Mouse (Mus musculus) hindlimb bud, embryonic 11.5 days (tissue): Measurements from ENCODE around the gene Tomm7.
"Not testable (repeated sequence)": the region's sequence is repeated elsewhere in the genome, so short reads cannot be mapped to it uniquely, and the experiment has no call there.

Experiments
- DNase-seq: peaks from one replicate; pipeline ENCODE4 v3.0.0-alpha.2; 2012; ENCODE audit warnings: low read depth, low spot score; ENCODE audit errors: extremely low spot score

The Tomm7 gene

DNA sequence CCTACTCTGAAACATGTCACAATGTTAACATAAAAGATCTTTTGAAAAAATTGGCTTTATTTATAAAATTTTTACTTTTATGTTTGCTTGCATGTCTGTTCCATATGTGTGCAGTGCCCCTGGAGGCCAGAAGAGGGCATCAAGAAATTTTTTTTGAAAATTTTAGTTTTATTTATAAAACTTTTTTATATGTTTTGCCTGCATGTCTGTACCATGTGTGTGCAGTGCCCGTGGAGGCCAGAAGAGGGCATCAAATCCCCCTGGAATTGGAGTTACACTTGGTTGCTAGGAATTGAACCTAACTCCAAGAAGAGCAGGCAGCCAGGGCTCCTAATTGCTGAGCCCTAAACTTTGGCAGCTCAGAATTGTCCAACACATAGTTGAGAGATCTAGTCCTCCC, 9.0 kb upstream of the Tomm7 start:
- not testable (repeated sequence) for DNase-seq

DNA sequence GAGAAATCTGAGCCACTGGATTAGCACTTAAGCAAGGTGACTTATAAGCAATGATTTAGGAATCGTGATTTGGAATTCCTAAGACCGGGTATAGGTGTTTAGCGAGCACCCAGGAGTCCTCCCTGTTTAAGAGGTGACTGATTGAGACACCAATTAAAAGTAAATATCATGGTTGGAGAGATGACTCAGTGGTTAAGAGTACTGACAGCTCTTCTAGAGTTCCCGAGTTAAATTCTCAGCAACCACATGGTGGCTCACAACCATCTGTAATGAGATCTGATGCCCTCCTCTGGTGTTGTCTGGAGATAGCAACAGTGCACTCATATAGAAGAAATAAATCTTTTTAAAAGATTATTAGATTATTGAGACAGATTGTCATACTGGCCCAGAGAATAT, 7.2 kb upstream of the Tomm7 start:
- DNase-seq, result not testable (repeated sequence)

GRCm38 (mm10) chr5:23850345-23851159, 6.6 kb upstream of the Tomm7 start:
- DNase-seq, result peak; percentile 61

- DNase-seq, result no peak
These were observed 1.2 kb upstream of the Tomm7 start for GRCm38 (mm10) chr5:23845141-23845540.

GRCm38 (mm10) chr5:23844531-23844841, 525 bp upstream of the Tomm7 start:
- DNase-seq, result no peak

- no peak for DNase-seq
These were observed 5.8 kb downstream of the Tomm7 start for GRCm38 (mm10) chr5:23838158-23838557.

- DNase-seq, result not testable (repeated sequence)
These were observed 8.3 kb downstream of the Tomm7 start for GRCm38 (mm10) chr5:23835691-23836090.

DNA sequence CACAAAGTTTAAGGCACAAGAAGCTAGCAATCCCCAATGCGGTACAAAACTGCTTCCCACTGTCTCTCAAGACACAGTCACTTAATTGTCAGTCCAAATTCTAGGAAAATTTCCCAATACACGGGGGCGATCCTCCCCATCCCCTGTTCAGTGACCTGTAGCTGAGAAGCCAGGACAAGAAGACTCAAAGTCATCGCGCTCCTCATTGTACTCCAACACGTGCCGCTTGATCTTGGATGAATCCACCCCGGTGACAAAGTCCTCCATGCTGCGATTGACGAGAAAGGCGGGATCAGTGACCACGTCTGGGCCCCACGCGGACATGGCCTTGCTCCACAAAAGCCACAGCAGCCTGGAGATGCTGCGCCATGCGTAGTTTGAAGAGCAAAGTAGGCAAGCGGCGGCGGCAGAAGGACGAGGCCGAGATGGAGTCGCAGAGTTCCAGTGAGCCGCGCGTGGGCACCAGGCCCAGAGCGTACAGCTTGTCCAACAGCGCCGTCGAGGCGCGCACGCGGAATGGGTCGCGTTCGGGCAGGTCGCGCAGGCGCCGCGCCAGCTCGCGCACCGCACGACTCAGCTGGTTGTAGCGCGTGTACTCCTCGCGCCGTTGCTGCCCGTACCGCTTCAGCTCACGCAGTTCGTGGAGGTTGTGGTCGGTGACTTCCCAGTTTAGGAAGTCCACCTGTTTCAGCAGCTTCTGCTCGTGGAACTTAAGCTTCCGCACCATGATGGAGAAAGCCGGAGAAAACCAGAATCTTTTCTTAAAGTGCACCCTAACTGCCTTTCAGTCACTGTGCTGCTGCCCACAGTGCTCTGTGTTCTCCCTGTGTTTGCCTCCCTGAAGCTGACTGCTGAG, 12.8 kb downstream of the Tomm7 start:
- DNase-seq, result no peak

- no peak for DNase-seq
These were observed 17.5 kb downstream of the Tomm7 start for GRCm38 (mm10) chr5:23826321-23827004.

DNA sequence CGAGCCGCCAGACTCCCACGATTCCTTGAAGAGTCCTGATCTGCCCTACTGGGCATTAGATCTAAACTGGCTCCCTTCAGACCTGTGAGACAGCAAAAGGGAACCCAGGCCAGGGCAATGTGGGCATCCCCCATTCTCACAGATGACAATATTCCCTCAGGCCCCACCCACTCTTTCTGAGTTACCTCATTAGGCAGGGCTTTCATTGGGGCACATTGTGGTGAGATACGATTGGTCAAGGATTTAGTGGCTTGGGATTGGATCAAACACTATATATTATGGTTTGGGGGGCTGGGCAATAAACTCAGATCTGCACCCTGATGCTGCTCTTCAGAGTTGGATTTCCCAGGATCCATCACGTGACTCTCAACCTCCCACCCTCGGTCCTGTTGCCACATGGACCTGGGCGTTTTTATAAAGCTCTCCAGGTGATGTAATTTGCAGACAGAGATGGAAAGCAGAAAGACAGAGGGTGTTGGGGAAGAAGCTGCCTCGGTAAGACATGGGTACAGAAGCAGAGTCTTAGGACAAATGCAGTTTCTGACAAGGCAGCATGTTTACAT, 19.7 kb downstream of the Tomm7 start:
- DNase-seq, result no peak

- DNase-seq, result no peak
These were observed 21.7 kb downstream of the Tomm7 start for GRCm38 (mm10) chr5:23822306-23822705.

DNA sequence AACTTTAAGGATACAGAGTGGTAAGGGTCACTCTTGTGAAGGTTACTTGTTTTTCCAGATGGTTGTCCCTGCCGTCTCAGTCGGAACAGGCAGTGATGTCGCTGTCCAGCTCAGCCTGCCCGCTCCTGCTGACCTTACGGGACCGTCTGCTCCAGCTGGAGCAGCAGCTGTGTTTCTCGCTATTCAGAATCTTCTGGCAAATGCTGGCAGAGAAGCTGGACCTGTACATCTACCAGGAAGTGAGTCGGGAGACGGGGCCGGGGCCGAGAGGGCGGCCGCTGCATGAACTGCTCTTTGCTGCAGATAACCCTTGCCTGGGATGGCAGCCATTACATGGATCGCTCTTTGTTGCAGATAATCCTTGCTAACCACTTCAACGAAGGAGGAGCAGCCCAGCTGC, 27.3 kb downstream of the Tomm7 start:
- no peak for DNase-seq

- DNase-seq, result no peak
These were observed 29.1 kb downstream of the Tomm7 start for GRCm38 (mm10) chr5:23814841-23815240.

GRCm38 (mm10) chr5:23792726-23793125, 51.2 kb downstream of the Tomm7 start:
- no peak for DNase-seq

DNA sequence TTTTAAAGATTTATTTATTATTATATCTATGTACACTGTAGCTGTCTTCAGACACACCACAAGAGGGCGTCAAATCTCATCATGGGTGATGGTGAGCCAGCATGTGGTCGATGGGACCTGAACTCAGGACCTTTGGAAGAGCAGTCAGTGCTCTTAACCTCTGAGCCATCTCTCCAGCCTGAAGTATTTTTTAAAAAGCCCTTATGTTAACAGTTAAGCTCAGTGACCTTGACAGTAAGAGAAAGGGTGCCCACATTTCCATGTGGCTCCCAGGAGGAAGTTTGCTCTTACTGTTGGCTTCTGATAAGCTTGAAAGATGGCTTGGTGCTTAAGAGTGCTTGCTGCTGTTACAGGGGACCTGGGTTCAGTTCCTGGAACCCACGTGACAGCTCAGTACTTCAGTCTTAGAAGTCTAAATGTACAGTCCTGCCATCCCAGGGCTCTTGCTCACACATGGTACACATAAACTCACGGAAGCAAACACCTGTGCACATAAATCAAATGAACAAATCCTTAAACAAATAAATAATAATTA, 54.8 kb downstream of the Tomm7 start:
- no peak for DNase-seq
